Mouse (Mus musculus) CD4-positive helper T cell, adult 2 months (primary cell): ENCODE measurements around the gene Dlx5.

Experiments used
- DNase-seq: peaks from one replicate; pipeline ENCODE4 v3.0.0-alpha.2; 2012; ENCODE audit warnings: low read depth, missing footprints, low spot score

Dlx5 gene

GRCm38 (mm10) chr6:6859950-6860410 is 21.9 kb downstream of the Dlx5 start:
- peak; percentile 6 for DNase-seq

- no peak for DNase-seq
These were observed 22.6 kb downstream of the Dlx5 start for GRCm38 (mm10) chr6:6859111-6859949.

DNA sequence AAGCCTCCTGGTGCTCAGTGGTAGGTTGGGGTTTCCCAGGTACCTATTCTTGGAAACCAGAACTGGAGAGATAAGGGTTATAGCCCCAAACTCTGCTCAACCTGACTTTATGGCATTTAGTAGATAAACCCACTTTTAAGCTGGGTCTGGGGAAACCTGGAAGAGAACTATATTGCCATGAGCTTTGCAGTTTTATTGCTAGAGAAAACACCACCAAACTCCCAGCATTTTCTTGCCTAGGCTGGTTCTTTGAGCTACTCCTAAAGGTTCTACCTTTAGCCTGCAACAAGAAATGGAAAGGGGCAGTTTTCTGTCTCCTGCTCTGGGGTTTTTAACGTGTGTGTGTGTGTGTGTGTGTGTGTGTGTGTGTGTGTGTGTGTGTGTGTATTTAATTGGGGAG is 23.3 kb downstream of the Dlx5 start:
- DNase-seq: no peak

GRCm38 (mm10) chr6:6857766-6858165 is 24.1 kb downstream of the Dlx5 start:
- DNase-seq: no peak

GRCm38 (mm10) chr6:6856881-6857280 is 25.0 kb downstream of the Dlx5 start:
- no peak for DNase-seq

GRCm38 (mm10) chr6:6856316-6856715 is 25.6 kb downstream of the Dlx5 start:
- no peak for DNase-seq

DNA sequence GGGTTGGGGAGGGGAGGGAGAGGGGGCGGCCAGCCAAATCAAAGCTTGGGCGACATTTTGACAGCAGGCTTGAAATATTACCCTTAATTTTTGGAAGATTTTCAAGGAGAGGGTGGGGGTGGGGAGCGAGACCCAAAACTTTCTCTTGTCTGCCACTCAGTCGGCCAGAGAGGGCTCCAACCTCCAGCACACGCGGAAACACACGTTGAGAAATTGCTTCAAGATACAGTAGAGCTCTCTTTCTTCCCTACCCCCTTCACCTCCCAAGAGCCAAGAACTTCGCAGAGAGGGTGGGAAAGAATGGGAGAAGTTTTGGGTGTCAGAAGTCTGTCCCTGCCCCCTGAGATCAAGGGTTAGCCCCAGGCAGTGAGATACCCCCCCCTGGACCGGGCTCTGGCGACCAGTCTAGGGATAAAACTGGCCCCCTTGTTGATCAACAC is 26.1 kb downstream of the Dlx5 start:
- no peak for DNase-seq

DNA sequence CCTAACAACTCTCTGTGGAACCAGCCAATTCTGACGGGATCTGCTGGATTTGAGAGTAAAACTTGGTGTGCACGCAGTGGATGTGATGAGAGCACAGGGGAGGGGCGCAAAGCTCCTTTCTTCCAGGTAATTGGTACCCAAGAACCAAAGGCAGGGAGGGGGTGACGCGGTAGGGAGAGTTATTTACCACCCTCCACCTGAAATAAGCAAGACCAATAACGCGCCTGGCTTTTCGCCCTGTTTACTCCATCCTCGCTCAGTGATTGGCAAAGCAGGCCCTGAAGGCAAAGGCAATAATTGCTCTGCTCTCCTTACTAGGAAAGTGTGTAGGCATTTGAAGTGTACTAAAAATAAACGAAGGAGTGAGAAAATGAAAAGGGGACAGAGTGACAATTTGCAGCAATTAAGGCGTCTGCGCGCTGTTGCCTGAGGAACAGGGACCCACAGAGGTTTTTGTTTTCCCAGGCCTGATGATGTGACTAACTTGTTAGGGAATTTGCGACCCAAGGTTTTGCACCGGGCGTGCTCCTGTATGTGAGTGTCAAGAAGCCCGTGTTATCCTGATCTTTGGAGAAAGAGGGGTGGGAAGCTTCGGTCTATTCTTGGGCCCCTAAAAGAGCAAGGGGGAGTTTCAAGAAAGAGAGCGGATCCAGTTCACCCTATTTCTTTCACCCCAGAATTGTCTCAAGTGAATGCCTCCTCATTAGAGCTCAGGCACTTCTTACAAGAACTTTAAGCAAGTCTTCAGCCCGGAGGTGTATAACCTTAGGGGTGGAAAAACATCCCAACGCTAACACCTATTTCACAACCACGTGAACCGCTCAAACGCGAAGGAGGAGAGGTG is 26.8 kb downstream of the Dlx5 start:
- no peak for DNase-seq

DNA sequence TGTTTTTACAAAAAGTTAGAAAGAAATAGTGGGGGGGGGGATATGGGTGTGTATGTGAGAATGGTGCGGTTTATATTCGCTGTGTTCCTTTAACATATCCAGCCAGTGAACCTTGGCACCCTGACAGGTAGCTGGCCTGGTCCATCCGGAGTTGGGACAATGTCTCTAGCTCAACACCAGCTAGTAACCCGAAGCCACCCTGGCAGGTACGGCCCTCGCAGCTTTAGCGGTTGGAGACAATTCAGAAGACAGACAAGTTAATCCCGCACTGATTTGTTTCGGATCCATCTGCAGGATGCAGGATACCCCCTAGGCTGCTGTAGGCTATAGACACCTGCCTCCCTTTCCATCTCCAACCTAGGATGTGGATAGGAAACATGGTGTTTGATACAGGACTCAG is 27.7 kb downstream of the Dlx5 start:
- no peak for DNase-seq

DNA sequence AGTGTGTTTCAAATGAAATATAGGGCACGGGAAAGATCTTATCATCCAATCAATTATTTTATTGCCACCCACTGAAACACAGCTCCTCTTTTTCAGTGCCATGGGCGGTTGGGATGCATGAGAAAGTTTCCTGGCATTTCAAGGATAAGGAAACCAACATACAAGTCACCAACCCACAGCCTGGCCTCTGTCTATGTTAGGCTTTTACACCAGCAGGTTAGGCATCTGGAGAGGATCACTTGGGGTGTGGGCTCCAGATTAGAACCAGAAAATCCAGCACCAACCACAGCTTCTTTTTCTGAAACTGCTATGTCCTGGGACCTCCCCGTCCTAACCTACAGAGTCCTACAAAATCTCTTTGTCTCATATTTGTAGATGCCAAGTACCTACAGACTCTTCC is 28.9 kb downstream of the Dlx5 start:
- no peak for DNase-seq

DNA sequence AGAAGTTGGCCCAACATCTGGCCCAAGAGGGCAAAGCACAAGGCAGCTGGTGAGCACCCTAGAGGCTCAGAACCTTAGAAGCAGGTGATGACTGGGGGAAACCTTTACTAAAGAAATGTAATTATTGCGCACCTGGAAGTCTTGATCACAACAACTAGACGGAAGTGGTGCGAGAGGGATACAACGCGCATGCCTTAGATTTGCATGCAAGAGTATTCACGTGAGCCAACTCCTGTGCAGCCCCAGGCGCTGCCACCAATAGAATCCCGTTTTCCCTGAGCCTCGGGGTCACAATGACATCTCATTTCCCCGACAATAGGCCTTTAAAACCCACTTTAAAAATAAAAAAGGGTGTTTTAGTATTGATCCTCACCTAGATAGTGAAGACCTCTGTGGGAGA is 30.7 kb downstream of the Dlx5 start:
- DNase-seq: no peak

DNA sequence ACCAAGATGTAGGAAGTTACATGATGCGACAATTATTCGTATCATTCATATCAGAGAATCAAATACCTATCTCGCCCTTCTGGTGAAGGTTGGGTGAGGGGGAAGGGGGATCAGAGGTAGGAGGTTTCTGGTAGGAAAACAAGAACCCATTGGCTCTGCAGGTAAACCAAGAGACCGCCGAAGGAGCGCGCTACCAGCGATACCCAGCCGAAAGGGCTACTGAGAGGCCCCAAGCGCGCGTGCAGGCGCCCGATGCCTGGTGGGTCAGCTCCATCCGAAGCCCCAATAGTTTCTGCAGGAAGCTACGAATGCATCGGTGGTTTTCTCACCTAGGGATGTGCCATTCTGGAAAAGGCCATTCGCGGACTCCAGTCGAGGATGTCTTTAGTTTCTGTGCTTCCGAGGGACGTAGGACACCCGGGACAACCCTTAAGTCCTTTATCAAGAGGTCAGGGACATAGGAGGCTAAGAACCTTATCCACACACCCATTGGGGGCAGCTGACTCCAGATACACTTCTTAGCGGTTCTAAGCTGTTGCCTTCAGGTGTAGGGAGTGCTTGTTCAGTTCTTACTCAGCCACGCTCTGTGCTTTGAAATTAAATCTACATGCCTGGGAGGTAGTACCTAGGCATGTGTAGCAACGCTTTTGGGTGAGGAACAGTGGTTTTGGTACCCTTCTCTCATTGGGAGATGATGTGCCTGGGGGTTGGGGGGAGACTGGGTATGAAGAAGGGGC is 31.4 kb downstream of the Dlx5 start:
- no peak for DNase-seq

DNA sequence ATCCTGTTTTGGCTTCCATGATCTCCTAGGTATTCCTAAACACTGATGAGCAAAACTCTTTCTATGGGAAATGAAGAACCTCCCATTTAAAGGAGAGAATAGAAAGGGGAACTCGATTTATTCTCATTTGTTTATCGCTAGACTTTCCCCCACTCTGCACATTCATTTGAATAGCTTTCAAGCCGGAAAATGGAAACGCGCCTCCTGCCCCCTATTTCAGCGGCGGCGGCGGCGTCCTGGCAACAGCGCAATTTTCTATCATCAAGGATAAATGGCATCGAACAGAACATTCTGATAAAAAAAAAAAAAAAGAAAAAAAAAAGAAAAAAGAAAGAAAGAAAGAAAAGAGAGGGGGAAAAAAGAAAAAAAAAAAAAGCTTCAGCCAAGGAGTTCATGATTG is 32.1 kb downstream of the Dlx5 start:
- DNase-seq: no peak

- no peak for DNase-seq
These were observed 33.3 kb downstream of the Dlx5 start for GRCm38 (mm10) chr6:6848541-6848940.

DNA sequence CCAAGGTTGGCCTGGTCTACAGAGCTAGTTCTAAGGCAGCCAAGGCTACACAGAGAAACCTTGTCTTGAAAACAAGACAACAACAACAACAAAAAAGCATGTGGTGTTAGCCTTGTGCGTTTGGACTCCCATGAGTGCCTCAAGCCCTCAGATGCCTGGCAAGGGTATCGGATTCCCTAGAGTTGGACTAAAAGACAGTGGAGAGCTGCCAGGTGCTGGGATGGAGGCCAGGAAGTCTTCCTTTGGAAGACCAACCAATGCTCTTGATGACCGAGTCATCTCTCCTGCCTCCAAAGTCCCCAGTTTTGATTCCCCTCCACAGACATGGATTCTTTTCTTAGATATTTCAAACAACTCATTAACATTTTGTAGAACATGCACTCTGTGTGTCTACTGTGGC is 48.6 kb downstream of the Dlx5 start:
- no peak for DNase-seq

- no peak for DNase-seq
These were observed 51.4 kb downstream of the Dlx5 start for GRCm38 (mm10) chr6:6830446-6830845.
